Mouse (Mus musculus): ENCODE data around the gene F10. TPM values are rescaled to one million over a fixed set of nuclear protein-coding genes. Genes with fewer than 3 reads are reported as not detected.
A peak's percentile ranks its signal among the peaks of the same experiment; 100 is the strongest.

The F10 gene
- under 1 TPM; 0.41 to 0.45 TPM for total RNA-seq (2021)

- DNase-seq: no peak
These were observed at the start of gene F10 for GRCm38 (mm10) chr8:13037015-13037414. Gene F10, plus strand, starts transcription at chr8:13037308.

- DNase-seq: no peak
These were observed 49.5 kb upstream of the F10 start for GRCm38 (mm10) chr8:12987571-12987970.

- no peak for DNase-seq
These were observed 48.2 kb upstream of the F10 start for GRCm38 (mm10) chr8:12988722-12989430.

GRCm38 (mm10) chr8:12991411-12991810 is 45.7 kb upstream of the F10 start:
- no peak for DNase-seq

- no peak for DNase-seq
These were observed 42.6 kb upstream of the F10 start for GRCm38 (mm10) chr8:12994468-12994867.

- no peak for DNase-seq
These were observed 41.6 kb upstream of the F10 start for GRCm38 (mm10) chr8:12995481-12995880.

- DNase-seq: peak; percentile 30
These were observed 40.3 kb upstream of the F10 start for GRCm38 (mm10) chr8:12996831-12997275.

GRCm38 (mm10) chr8:12998331-12998730 is 38.8 kb upstream of the F10 start:
- DNase-seq: no peak

GRCm38 (mm10) chr8:12999793-13000192 is 37.3 kb upstream of the F10 start:
- DNase-seq: peak; percentile 58

- no peak for DNase-seq
These were observed 29.6 kb upstream of the F10 start for GRCm38 (mm10) chr8:13007458-13007857.

- DNase-seq: no peak
These were observed 26.8 kb upstream of the F10 start for GRCm38 (mm10) chr8:13010313-13010712.

GRCm38 (mm10) chr8:13019560-13019959 is 17.5 kb upstream of the F10 start:
- DNase-seq: no peak

GRCm38 (mm10) chr8:13021830-13022229 is 15.3 kb upstream of the F10 start:
- DNase-seq: no peak

- DNase-seq: no peak
These were observed 11.5 kb upstream of the F10 start, which contains the start of gene F7 for GRCm38 (mm10) chr8:13025487-13026224. Gene F7, plus strand, starts transcription at chr8:13026034.

- no peak for DNase-seq
These were observed 9.5 kb upstream of the F10 start for GRCm38 (mm10) chr8:13027615-13028014.

GRCm38 (mm10) chr8:13028482-13028881 is 8.6 kb upstream of the F10 start:
- no peak for DNase-seq

- peak; percentile 20 for DNase-seq
These were observed 729 bp upstream of the F10 start for GRCm38 (mm10) chr8:13036346-13036812.

GRCm38 (mm10) chr8:13037569-13037968 is 461 bp downstream of the F10 start:
- no peak for DNase-seq

GRCm38 (mm10) chr8:13039054-13039453 is 1.9 kb downstream of the F10 start:
- no peak for DNase-seq

- no peak for DNase-seq
These were observed 4.4 kb downstream of the F10 start for GRCm38 (mm10) chr8:13041459-13041858.

- DNase-seq: no peak
These were observed 10.5 kb downstream of the F10 start for GRCm38 (mm10) chr8:13047652-13048051.

GRCm38 (mm10) chr8:13050550-13050949 is 13.4 kb downstream of the F10 start:
- no peak for DNase-seq

GRCm38 (mm10) chr8:13057351-13057750 is 20.2 kb downstream of the F10 start:
- DNase-seq: no peak

All from heart, postnatal 4 days (tissue).